Comparison of ENCODE assay signal across 23 mouse cellular contexts in genomic region chrX:61185869-61186268, GRCm38 (mm10). TPM values are rescaled to one million over a fixed set of nuclear protein-coding genes. Genes with fewer than 3 reads are reported as not detected.
"Had no signal": no experiment of that assay in that cellular context is flagged by ENCODE, and none has a peak within 500 bp of the region (broad histone marks: within the 10 kb centered on the region; RNA-seq: fewer than 3 reads in every experiment).

No protein-coding gene starts in this region.

- H3K9ac ChIP-seq: limb, embryonic 13.5 days; liver, embryonic 14.5 days; neural tube, embryonic 12.5 days; stomach, embryonic 15.5 days had no signal

- H3K9me3 ChIP-seq: limb, embryonic 13.5 days; neural tube, embryonic 12.5 days; stomach, embryonic 15.5 days had no signal

- H3K27me3 ChIP-seq: limb, embryonic 13.5 days; neural tube, embryonic 12.5 days; stomach, embryonic 15.5 days had no signal

- H3K27ac ChIP-seq: kidney, postnatal 0 days; limb, embryonic 13.5 days; liver, embryonic 14.5 days; midbrain, embryonic 10.5 days; neural tube, embryonic 12.5 days; stomach, embryonic 15.5 days had no signal

- DNase-seq: kidney, adult 9 months; kidney, postnatal 36 days; layer of hippocampus, adult 9-11 months; left cerebral cortex, postnatal 4 days; lung, adult 18-20 months; midbrain, embryonic 14.5 days; retina, postnatal 1 day; right cerebral cortex, postnatal 4 days; spleen, adult 18-20 months; thymus, adult 2 months had no signal

- H3K4me1 ChIP-seq: limb, embryonic 13.5 days; midbrain, embryonic 10.5 days; neural tube, embryonic 12.5 days; stomach, embryonic 15.5 days had no signal

- H3K4me3 ChIP-seq: limb, embryonic 13.5 days; midbrain, embryonic 10.5 days; myocyte; neural tube, embryonic 12.5 days; stomach, embryonic 15.5 days had no signal

- H3K4me2 ChIP-seq: limb, embryonic 13.5 days; neural tube, embryonic 12.5 days; stomach, embryonic 15.5 days had no signal

- H3K36me3 ChIP-seq: limb, embryonic 13.5 days; midbrain, embryonic 10.5 days; neural tube, embryonic 12.5 days; stomach, embryonic 15.5 days had no signal

RNA-seq across cellular contexts. Expression of gene Cdr1, which starts 0.5 kb away (rescaled TPM):
- total RNA-seq: layer of hippocampus, adult 18-20 months; left cerebral cortex, adult 18-20 months; left cerebral cortex, postnatal 10 days; left cerebral cortex, postnatal 4 days; liver, adult 2 months had no signal
- polyA plus RNA-seq: kidney, postnatal 0 days; limb, embryonic 13.5 days; liver, adult 2 months; liver, embryonic 14.5 days; lung, embryonic 16.5 days; midbrain, embryonic 10.5 days; midbrain, embryonic 14.5 days; myocyte; neural tube, embryonic 12.5 days; stomach, embryonic 15.5 days; testis, adult 2 months; thymus, adult 2 months had no signal
